8 mouse cellular contexts compared by ENCODE assay signal in genomic region chr2:167777331-167778085, GRCm38 (mm10).
A peak's percentile ranks its signal among the peaks of the same experiment; 100 is the strongest.
DNase-seq lines count a peak whose midpoint lies in the region; ATAC-seq lines count a peak whose summit lies in the region.

No protein-coding gene starts in this region.

- peaks cover 28% of the 10 kb centered on the region for H3K4me1 ChIP-seq in forebrain, embryonic 13.5 days

- H3K9ac ChIP-seq in forebrain, embryonic 13.5 days: peak overlapping the region; percentile 72

- no peaks in the 10 kb centered on the region for H3K9me3 ChIP-seq in forebrain, embryonic 13.5 days (replicated peaks)

- H3K27ac ChIP-seq in forebrain, embryonic 13.5 days: peak overlapping the region; percentile 45; the same call in 1 of the 2 replicates

- no peaks in the 10 kb centered on the region for H3K36me3 ChIP-seq in forebrain, embryonic 13.5 days (ENCODE audit: poor library complexity, severe bottlenecking)

- peak; percentile 88 for ATAC-seq in forebrain, embryonic 13.5 days

- H3K27me3 ChIP-seq in forebrain, embryonic 13.5 days: no peaks in the 10 kb centered on the region

- WGBS in forebrain, embryonic 13.5 days: 3% methylated on average over 33 of the region's 33 CpGs
- WGBS in large intestine, adult 2 months: 1% methylated on average over 33 of the region's 33 CpGs

- DNase-seq in CD4-positive, CD25-positive, alpha-beta regulatory T cell, adult 2 months (ENCODE audit: low read depth, low spot score): peak; percentile 93
- peak; percentile 93 for DNase-seq in adrenal gland, adult 2 months
- DNase-seq in heart, postnatal 25 days (ENCODE audit: low spot score): peak; percentile 88
- DNase-seq in large intestine, adult 2 months (ENCODE audit: low read depth, low spot score): peak; percentile 35
- peak; percentile 88 for DNase-seq in lung, postnatal 25 days (ENCODE audit: low spot score)
- peak; percentile 69 for DNase-seq in ovary, postnatal 14 days (ENCODE audit: low spot score)
- DNase-seq in thymus, postnatal 36 days: peak; percentile 69 to 71

- H3K4me3 ChIP-seq in forebrain, embryonic 13.5 days: peak overlapping the region; percentile 52

- intact Hi-C loops in heart, postnatal 25 days (cut with DNase I): loop anchor here (2.0 to 5.0 kb wide), 2 partner anchors 83 to 115 kb away; no protein-coding TSS in a partner anchor

- H3K4me2 ChIP-seq in forebrain, embryonic 13.5 days: peak overlapping the region; percentile 89

Comparison
In these comparisons a context has a peak if more than half of its experiments do, and no peak if none do; other contexts are left out.
1. Peak in every context shown above with its lines: DNase-seq, ATAC-seq, H3K4me3 ChIP-seq and H3K27ac ChIP-seq.
2. DNase-seq: peak in every context shown above with its lines; median percentile 93 in CD4-positive, CD25-positive, alpha-beta regulatory T cell, adult 2 months; 93 in adrenal gland, adult 2 months; 88 in heart, postnatal 25 days; 88 in lung, postnatal 25 days; 70 in thymus, postnatal 36 days; 69 in ovary, postnatal 14 days; 35 in large intestine, adult 2 months.